10 mouse cellular contexts compared by ENCODE assay signal in genomic region chr7:75643986-75644385, GRCm38 (mm10).
DNase-seq lines count a peak whose midpoint lies in the region; ATAC-seq and TF ChIP-seq lines count a peak whose summit lies in the region.
"Had no signal": no experiment of that assay in that cellular context is flagged by ENCODE, and none has a peak within 500 bp of the region (broad histone marks: within the 10 kb centered on the region; RNA-seq: fewer than 3 reads in every experiment).

No protein-coding gene starts in this region.

- H3K4me2 ChIP-seq in forebrain, postnatal 0 days (ENCODE audit: low read depth) = 0 out of 2 replicates have a peak overlapping the region, but pooled peaks have one; percentile 1
- H3K4me2 ChIP-seq in forebrain, embryonic 15.5 days (replicated peaks) = no peak overlapping the region
- peak overlapping the region; percentile 6; the same call in 1 of the 2 replicates for H3K4me2 ChIP-seq in hindbrain, embryonic 12.5 days (replicated peaks)
- peak overlapping the region; percentile 49 for H3K4me2 ChIP-seq in limb, embryonic 14.5 days (replicated peaks; ENCODE audit: low read depth, low read length, severe bottlenecking)

- H3K36me3 ChIP-seq in forebrain, postnatal 0 days (ENCODE audit: insufficient read depth) = no peaks in the 10 kb centered on the region
- no peaks in the 10 kb centered on the region for H3K36me3 ChIP-seq in forebrain, embryonic 15.5 days
- no peaks in the 10 kb centered on the region for H3K36me3 ChIP-seq in hindbrain, embryonic 12.5 days
- H3K36me3 ChIP-seq in limb, embryonic 14.5 days (ENCODE audit: control insufficient read depth, insufficient read depth, low read length) = no peaks in the 10 kb centered on the region

- H3K27me3 ChIP-seq in forebrain, postnatal 0 days (ENCODE audit: insufficient read depth, low read length) = no peaks in the 10 kb centered on the region
- H3K27me3 ChIP-seq in forebrain, embryonic 15.5 days = no peaks in the 10 kb centered on the region
- H3K27me3 ChIP-seq in hindbrain, embryonic 12.5 days = no peaks in the 10 kb centered on the region
- no peaks in the 10 kb centered on the region for H3K27me3 ChIP-seq in limb, embryonic 14.5 days (ENCODE audit: control insufficient read depth, insufficient read depth, low read length)
- H3K27me3 ChIP-seq: CH12.LX had no signal

- 36% methylated on average over 4 of the region's 4 CpGs for WGBS in forebrain, postnatal 0 days
- WGBS in forebrain, embryonic 15.5 days = 51% methylated on average over 4 of the region's 4 CpGs
- 62% methylated on average over 4 of the region's 4 CpGs for WGBS in hindbrain, embryonic 12.5 days
- WGBS in limb, embryonic 14.5 days = 52% methylated on average over 4 of the region's 4 CpGs

- no peaks in the 10 kb centered on the region for H3K9me3 ChIP-seq in forebrain, postnatal 0 days (ENCODE audit: low read length)
- H3K9me3 ChIP-seq in forebrain, embryonic 15.5 days = no peaks in the 10 kb centered on the region
- H3K9me3 ChIP-seq in hindbrain, embryonic 12.5 days (replicated peaks) = no peaks in the 10 kb centered on the region
- no peaks in the 10 kb centered on the region for H3K9me3 ChIP-seq in limb, embryonic 14.5 days (ENCODE audit: control insufficient read depth, low read length)

- H3K27ac ChIP-seq in forebrain, postnatal 0 days (ENCODE audit: low read depth, low read length) = no peak overlapping the region
- no peak overlapping the region for H3K27ac ChIP-seq in forebrain, embryonic 15.5 days (replicated peaks)
- H3K27ac ChIP-seq in hindbrain, embryonic 12.5 days = no peak overlapping the region
- H3K27ac ChIP-seq in limb, embryonic 14.5 days (replicated peaks; ENCODE audit: low read depth, low read length) = no peak overlapping the region

- ATAC-seq in forebrain, postnatal 0 days = no peak
- no peak for ATAC-seq in forebrain, embryonic 15.5 days (replicated peaks)
- ATAC-seq in hindbrain, embryonic 12.5 days (ENCODE audit: low FRiP score) = no peak
- ATAC-seq in limb, embryonic 14.5 days (ENCODE audit: low FRiP score, low read depth) = no peak

- H3K4me3 ChIP-seq in forebrain, postnatal 0 days (ENCODE audit: low read depth, low read length) = 0 out of 2 replicates have a peak overlapping the region, but pooled peaks have one; percentile 33
- no peak overlapping the region for H3K4me3 ChIP-seq in forebrain, embryonic 15.5 days
- H3K4me3 ChIP-seq in hindbrain, embryonic 12.5 days = no peak overlapping the region
- peak overlapping the region; percentile 26 for H3K4me3 ChIP-seq in limb, embryonic 14.5 days (replicated peaks; ENCODE audit: low read length)

- DNase-seq in forebrain, postnatal 0 days = no peak
- DNase-seq in R1 (ENCODE audit: low read depth, low spot score) = peak; percentile 41
- no peak for DNase-seq in limb, embryonic 14.5 days (ENCODE audit: low spot score)
- DNase-seq in natural killer cell, adult 2 months (ENCODE audit: low spot score in 2 of 2) = no peak
- no peak for DNase-seq in layer of hippocampus, adult 8-10 months (ENCODE audit: low spot score in 2 of 2)
- no peak for DNase-seq in spleen, postnatal 10 days (ENCODE audit: low spot score in 2 of 2)
- DNase-seq: cerebellum, postnatal 10 days had no signal

- 0 out of 2 replicates have a peak, but pooled peaks cover 3% of the 10 kb centered on the region for H3K4me1 ChIP-seq in forebrain, postnatal 0 days (ENCODE audit: insufficient read depth)
- peaks cover 17% of the 10 kb centered on the region for H3K4me1 ChIP-seq in forebrain, embryonic 15.5 days
- H3K4me1 ChIP-seq in hindbrain, embryonic 12.5 days = peaks cover 24% of the 10 kb centered on the region
- H3K4me1 ChIP-seq in limb, embryonic 14.5 days (ENCODE audit: control insufficient read depth, insufficient read depth, low read length) = peaks cover 38% of the 10 kb centered on the region

- no peak for TF ChIP-seq CTCF in forebrain, postnatal 0 days (IDR thresholded peaks at IDR 0.05; ENCODE audit: low read depth)

- no peak overlapping the region for H3K9ac ChIP-seq in forebrain, postnatal 0 days
- no peak overlapping the region for H3K9ac ChIP-seq in forebrain, embryonic 15.5 days (replicated peaks)
- H3K9ac ChIP-seq in hindbrain, embryonic 12.5 days = no peak overlapping the region
- H3K9ac ChIP-seq in limb, embryonic 14.5 days (ENCODE audit: low read depth, low read length, severe bottlenecking) = no peak overlapping the region

- TF ChIP-seq POLR2A in limb, embryonic 14.5 days (IDR thresholded peaks at IDR 0.05; ENCODE audit: borderline replicate concordance, extremely low read depth, insufficient read depth, insufficient read length) = no peak

Comparison
In these comparisons a context has a peak if more than half of its experiments do, and no peak if none do; other contexts are left out.
1. H3K4me3 ChIP-seq: peak in forebrain, postnatal 0 days (single experiment) and limb, embryonic 14.5 days (single experiment); none in forebrain, embryonic 15.5 days (single experiment) and hindbrain, embryonic 12.5 days (single experiment).